Mouse (Mus musculus): ENCODE data around the gene Prpf39.

- TF ChIP-seq POLR2A (IDR thresholded peaks at IDR 0.05; ENCODE audit: insufficient read length, low read depth) = peak; percentile 99
- peak in 1 of 3 experiments; percentile 2 for TF ChIP-seq MYOG (IDR thresholded peaks at IDR 0.05; ENCODE audit: control insufficient read depth in 1 of 3, insufficient read depth in 1 of 3, insufficient read length in 2 of 3, low read depth in 2 of 3)
- no peak for TF ChIP-seq SRF (IDR thresholded peaks at IDR 0.05; ENCODE audit: control insufficient read depth, insufficient read length, low read depth)
- TF ChIP-seq REST (IDR thresholded peaks at IDR 0.05; ENCODE audit: insufficient read depth, insufficient read length) = peak; percentile 5
- no peak for TF ChIP-seq MAX (IDR thresholded peaks at IDR 0.05; ENCODE audit: low read depth)
- peak in 2 of 3 experiments; percentile 13 to 47 for TF ChIP-seq MYOD1 (IDR thresholded peaks at IDR 0.05; ENCODE audit: control insufficient read depth in 1 of 3, insufficient read length in 2 of 3, low read depth in 2 of 3)
- peak; percentile 97 for TF ChIP-seq USF1 (IDR thresholded peaks at IDR 0.05; ENCODE audit: low read depth)
- no peak for TF ChIP-seq CEBPB (IDR thresholded peaks at IDR 0.05; ENCODE audit: insufficient read depth, poor library complexity, severe bottlenecking)
- TF ChIP-seq E2F4 (IDR thresholded peaks at IDR 0.05; ENCODE audit: insufficient read depth) = no peak
- TF ChIP-seq TCF12 (IDR thresholded peaks at IDR 0.05; ENCODE audit: insufficient read depth, poor library complexity, severe bottlenecking) = no peak
- TF ChIP-seq TCF3 (IDR thresholded peaks at IDR 0.05; ENCODE audit: insufficient read length, low read depth) = peak; percentile 4
These were observed at the start of gene Prpf39 for GRCm38 (mm10) chr12:65036190-65036870.
